Mouse (Mus musculus): ENCODE results near the gene Grik5.

- TF ChIP-seq CTCF (IDR thresholded peaks at IDR 0.05; ENCODE audit: extremely low read depth, insufficient read length, insufficient replicate concordance, low read depth, low read length) (no peak), POLR2A (IDR thresholded peaks at IDR 0.05; ENCODE audit: low read depth, low read length) (no peak)
Measured at GRCm38 (mm10) chr7:24967966-24968365, 104.2 kb downstream of the Grik5 start.

All from small intestine, adult 2 months (tissue).